Comparison of ENCODE assay signal across 20 mouse cellular contexts in genomic region chr6:86335860-86336259, GRCm38 (mm10). TPM values are rescaled to one million over a fixed set of nuclear protein-coding genes. Genes with fewer than 3 reads are reported as not detected.
A peak's percentile ranks its signal among the peaks of the same experiment; 100 is the strongest.
DNase-seq lines count a peak whose midpoint lies in the region; ATAC-seq lines count a peak whose summit lies in the region.
"Had no signal": no experiment of that assay in that cellular context is flagged by ENCODE, and none has a peak within 500 bp of the region (broad histone marks: within the 10 kb centered on the region; RNA-seq: fewer than 3 reads in every experiment).

No protein-coding gene starts in this region.

- WGBS in kidney, embryonic 16.5 days: 38% methylated on average over 5 of the region's 5 CpGs
- WGBS in limb, embryonic 15.5 days: 65% methylated on average over 5 of the region's 5 CpGs
- 80% methylated on average over 5 of the region's 5 CpGs for WGBS in limb, embryonic 10.5 days

- peaks cover 8% of the 10 kb centered on the region for H3K4me1 ChIP-seq in kidney, embryonic 16.5 days (ENCODE audit: insufficient read depth, low read length)
- peaks cover 10% of the 10 kb centered on the region; the same call in 1 of the 2 replicates for H3K4me1 ChIP-seq in limb, embryonic 15.5 days
- H3K4me1 ChIP-seq in limb, embryonic 10.5 days: no peaks in the 10 kb centered on the region
- H3K4me1 ChIP-seq: embryonic facial prominence, embryonic 10.5 days; embryonic facial prominence, embryonic 12.5 days; forebrain, embryonic 13.5 days; forebrain, embryonic 15.5 days had no signal

- H3K9ac ChIP-seq in kidney, embryonic 16.5 days (replicated peaks; ENCODE audit: low read length): no peak overlapping the region
- H3K9ac ChIP-seq in limb, embryonic 15.5 days: no peak overlapping the region
- H3K9ac ChIP-seq: embryonic facial prominence, embryonic 12.5 days; forebrain, embryonic 13.5 days; forebrain, embryonic 15.5 days; forebrain, postnatal 0 days had no signal

- H3K9me3 ChIP-seq in kidney, embryonic 16.5 days (ENCODE audit: low read length): peaks cover 4% of the 10 kb centered on the region; the same call in 1 of the 2 replicates
- H3K9me3 ChIP-seq in limb, embryonic 15.5 days: 0 out of 2 replicates have a peak, but pooled peaks cover 4% of the 10 kb centered on the region
- no peaks in the 10 kb centered on the region for H3K9me3 ChIP-seq in limb, embryonic 10.5 days (replicated peaks)
- H3K9me3 ChIP-seq: embryonic facial prominence, embryonic 12.5 days; forebrain, embryonic 15.5 days had no signal

- no peak overlapping the region for H3K4me3 ChIP-seq in kidney, embryonic 16.5 days (ENCODE audit: low read length)
- H3K4me3 ChIP-seq in limb, embryonic 15.5 days: no peak overlapping the region
- H3K4me3 ChIP-seq in limb, embryonic 10.5 days: no peak overlapping the region
- H3K4me3 ChIP-seq: embryonic facial prominence, embryonic 10.5 days; embryonic facial prominence, embryonic 12.5 days; forebrain, embryonic 13.5 days; forebrain, embryonic 15.5 days had no signal

- peak; percentile 51; the same call in 1 of the 2 replicates for ATAC-seq in kidney, embryonic 16.5 days (ENCODE audit: low FRiP score, low TSS enrichment)
- no peak for ATAC-seq in limb, embryonic 15.5 days (ENCODE audit: insufficient number of reproducible peaks, low FRiP score, low TSS enrichment, low read depth)
- ATAC-seq: activated CD4-positive, CD25-positive, alpha-beta regulatory T cell, adult 4 months; forebrain, embryonic 13.5 days; forebrain, embryonic 15.5 days; forebrain, postnatal 0 days; Patski had no signal

- peak overlapping the region; percentile 53 for H3K27ac ChIP-seq in kidney, embryonic 16.5 days (ENCODE audit: low read length)
- 0 out of 2 replicates have a peak overlapping the region, but pooled peaks have one; percentile 30 for H3K27ac ChIP-seq in limb, embryonic 15.5 days
- H3K27ac ChIP-seq in limb, embryonic 10.5 days: no peak overlapping the region
- H3K27ac ChIP-seq: embryonic facial prominence, embryonic 10.5 days; embryonic facial prominence, embryonic 12.5 days; forebrain, embryonic 13.5 days; forebrain, embryonic 15.5 days had no signal

- H3K4me2 ChIP-seq in kidney, embryonic 16.5 days (replicated peaks; ENCODE audit: low read depth, low read length): no peak overlapping the region
- H3K4me2 ChIP-seq in limb, embryonic 15.5 days: no peak overlapping the region
- H3K4me2 ChIP-seq: embryonic facial prominence, embryonic 12.5 days; forebrain, embryonic 13.5 days; forebrain, embryonic 15.5 days had no signal

- no peak for DNase-seq in kidney, adult 9 months
- no peak for DNase-seq in limb, embryonic 10.5 days (ENCODE audit: low spot score)
- no peak for DNase-seq in frontal cortex, postnatal 36 days (ENCODE audit: low spot score in 2 of 2)
- DNase-seq: adrenal gland, adult 8-10 months; adrenal gland, postnatal 14 days; adrenal gland, postnatal 36 days; cerebellum, adult 11-12 months; cerebellum, adult 2 months; cerebellum, adult 9-10 months; cerebellum, postnatal 25 days; forebrain, postnatal 0 days had no signal

- no peaks in the 10 kb centered on the region for H3K36me3 ChIP-seq in kidney, embryonic 16.5 days (ENCODE audit: insufficient read depth, low read length)
- H3K36me3 ChIP-seq in limb, embryonic 15.5 days: no peaks in the 10 kb centered on the region
- no peaks in the 10 kb centered on the region for H3K36me3 ChIP-seq in limb, embryonic 10.5 days
- H3K36me3 ChIP-seq: embryonic facial prominence, embryonic 10.5 days; embryonic facial prominence, embryonic 12.5 days; forebrain, embryonic 15.5 days; G1E had no signal

- no peaks in the 10 kb centered on the region for H3K27me3 ChIP-seq in kidney, embryonic 16.5 days (ENCODE audit: insufficient read depth, low read length)
- no peaks in the 10 kb centered on the region for H3K27me3 ChIP-seq in limb, embryonic 15.5 days
- no peaks in the 10 kb centered on the region for H3K27me3 ChIP-seq in limb, embryonic 10.5 days (ENCODE audit: low read depth, poor library complexity, severe bottlenecking)
- H3K27me3 ChIP-seq: embryonic facial prominence, embryonic 12.5 days; forebrain, embryonic 13.5 days; forebrain, embryonic 15.5 days; Patski had no signal

RNA-seq across cellular contexts. Expression of gene Fam136a, which starts 29.6 kb away (rescaled TPM):
- 145 and 146 TPM in 2 replicates for polyA plus RNA-seq in kidney, embryonic 16.5 days (2015; fragmentation: Nextera tagmentation; extraction: Ambion mirVana)
- 110 and 122 TPM in 2 replicates for polyA plus RNA-seq in limb, embryonic 15.5 days (2015; fragmentation: Nextera tagmentation; extraction: Ambion mirVana)
- 189 and 214 TPM in 2 replicates for polyA plus RNA-seq in limb, embryonic 10.5 days (2016; fragmentation: Nextera tagmentation; extraction: Ambion mirVana)

RNA-seq across cellular contexts. Expression of gene Snrpg, which starts 35.2 kb away (rescaled TPM):
- polyA plus RNA-seq in kidney, embryonic 16.5 days (2015; fragmentation: Nextera tagmentation; extraction: Ambion mirVana): 575 and 578 TPM in 2 replicates
- polyA plus RNA-seq in limb, embryonic 15.5 days (2015; fragmentation: Nextera tagmentation; extraction: Ambion mirVana): 385 and 490 TPM in 2 replicates
- 932 and 987 TPM in 2 replicates for polyA plus RNA-seq in limb, embryonic 10.5 days (2016; fragmentation: Nextera tagmentation; extraction: Ambion mirVana)
